Mouse (Mus musculus) embryonic facial prominence, embryonic 13.5 days (tissue): ENCODE measurements around the gene Myo1c. TPM values are rescaled to one million over a fixed set of nuclear protein-coding genes. Genes with fewer than 3 reads are reported as not detected.

Source experiments
- ATAC-seq: fragments of 200-750 bp; cut with Nextera tagmentation; 2 replicates; pipeline ENCODE4 v1.8.0; 2017; ENCODE audit warnings: low read depth; ENCODE audit not compliant: insufficient number of reproducible peaks, insufficient read depth, low FRiP score, low TSS enrichment
- H3K27ac ChIP-seq: fragments of 300-500 bp; sonication (generic); 2 replicates; pipeline ENCODE4 v1.5.1; 2015; ENCODE audit warnings: moderate library complexity, mild to moderate bottlenecking, inconsistent platforms
- H3K27me3 ChIP-seq: fragments of 300-500 bp; sonication (generic); 2 replicates; pipeline ENCODE4 v1.6.1; 2015; ENCODE audit warnings: mild to moderate bottlenecking, inconsistent platforms
- H3K36me3 ChIP-seq: fragments of 300-500 bp; sonication (generic); 2 replicates; pipeline ENCODE4 v1.6.1; 2015; ENCODE audit warnings: mild to moderate bottlenecking, inconsistent platforms
- H3K4me1 ChIP-seq: fragments of 300-500 bp; sonication (generic); 2 replicates; pipeline ENCODE4 v1.6.1; 2015; ENCODE audit warnings: inconsistent platforms
- H3K4me2 ChIP-seq: fragments of 300-500 bp; sonication (generic); 2 replicates; pipeline ENCODE4 v1.6.1; 2015; ENCODE audit warnings: moderate library complexity, mild to moderate bottlenecking, inconsistent platforms
- H3K4me3 ChIP-seq: fragments of 300-500 bp; sonication (generic); 2 replicates; pipeline ENCODE4 v1.5.1; 2015; ENCODE audit warnings: mild to moderate bottlenecking, inconsistent platforms
- H3K9ac ChIP-seq: fragments of 300-500 bp; sonication (generic); 2 replicates; pipeline ENCODE4 v1.6.1; 2015; ENCODE audit warnings: mild to moderate bottlenecking, inconsistent platforms
- H3K9me3 ChIP-seq: fragments of 300-500 bp; sonication (generic); 2 replicates; pipeline ENCODE4 v1.6.1; 2016; ENCODE audit warnings: inconsistent platforms
- WGBS: fragments of 180-500 bp; shearing (Covaris S2); methylation state at CpG from one replicate; pipeline ENCODE4 v1.1.7; 2015; ENCODE audit warnings: mixed read lengths; 5-methylcytosine and 5-hydroxymethylcytosine counted together
- polyA plus RNA-seq: library from polyadenylated mRNA; unstranded; fragments of >200 nt; fragmentation: Nextera tagmentation; extraction: Ambion mirVana; gene quantifications from 2 replicates; pipeline ENCODE4 v1.2.1, GENCODE M21; 2015

The Myo1c gene
- polyA plus RNA-seq, 1 experiment from 2014 or later = 38.3 TPM

GRCm38 (mm10) chr11:75625820-75626219 lies 24.5 kb upstream of the Myo1c start:
- WGBS = 91% methylated on average over 4 of the region's 4 CpGs
- no peak for ATAC-seq

GRCm38 (mm10) chr11:75630098-75630497 lies 20.2 kb upstream of the Myo1c start:
- no peaks in the 10 kb centered on the region for H3K27me3 ChIP-seq
- peaks cover 25% of the 10 kb centered on the region for H3K4me1 ChIP-seq
- peak overlapping the region; percentile 75 for H3K4me3 ChIP-seq
- peak overlapping the region; percentile 86 for H3K4me2 ChIP-seq
- ATAC-seq = no peak
- peak overlapping the region; percentile 78 for H3K27ac ChIP-seq
- 10% methylated on average over 5 of the region's 5 CpGs for WGBS
- peaks cover 34% of the 10 kb centered on the region for H3K36me3 ChIP-seq
- peak overlapping the region; percentile 81 for H3K9ac ChIP-seq
- no peaks in the 10 kb centered on the region for H3K9me3 ChIP-seq

More at GRCm38 (mm10) chr11:75625820-75626219, 24.5 kb upstream of the Myo1c start:
- Histone ChIP-seq H3K36me3 (peaks cover 61% of the 10 kb centered on the region), H3K4me1 (peaks cover 7% of the 10 kb centered on the region), H3K27ac (no peak overlapping the region), H3K9me3 (no peaks in the 10 kb centered on the region), H3K9ac (no peak overlapping the region), H3K4me3 (no peak overlapping the region), H3K4me2 (no peak overlapping the region), H3K27me3 (no peaks in the 10 kb centered on the region)

- ATAC-seq = peak; percentile 100
Observed at GRCm38 (mm10) chr11:75630645-75631229, 19.6 kb upstream of the Myo1c start, which contains the start of gene Inpp5k. Gene Inpp5k (plus strand): TSS chr11:75630988.

GRCm38 (mm10) chr11:75631561-75632225 lies 18.6 kb upstream of the Myo1c start:
- peak overlapping the region; percentile 86 for H3K4me2 ChIP-seq
- no peak overlapping the region for H3K27ac ChIP-seq
- H3K27me3 ChIP-seq = no peaks in the 10 kb centered on the region
- 9% methylated on average over 13 of the region's 13 CpGs for WGBS
- H3K9me3 ChIP-seq = no peaks in the 10 kb centered on the region
- ATAC-seq = no peak
- H3K4me3 ChIP-seq = peak overlapping the region; percentile 75
- H3K36me3 ChIP-seq = peaks cover 29% of the 10 kb centered on the region
- peak overlapping the region; percentile 81 for H3K9ac ChIP-seq
- peaks cover 31% of the 10 kb centered on the region for H3K4me1 ChIP-seq

More at GRCm38 (mm10) chr11:75630645-75631229, 19.6 kb upstream of the Myo1c start, which contains the start of gene Inpp5k:
- WGBS = under 1% methylated on average over 53 of the region's 53 CpGs
- H3K27ac ChIP-seq = peak within 1 kb of the TSS; percentile 78
- peaks cover 31% of the 10 kb centered on the region for H3K4me1 ChIP-seq
- no peaks in the 10 kb centered on the region for H3K27me3 ChIP-seq
- H3K36me3 ChIP-seq = peaks cover 33% of the 10 kb centered on the region
- peak within 1 kb of the TSS; percentile 75 for H3K4me3 ChIP-seq
- peak within 1 kb of the TSS; percentile 86 for H3K4me2 ChIP-seq
- H3K9me3 ChIP-seq = no peaks in the 10 kb centered on the region
- H3K9ac ChIP-seq = peak within 1 kb of the TSS; percentile 81

- Histone ChIP-seq H3K27ac (no peak overlapping the region), H3K4me1 (peaks cover 31% of the 10 kb centered on the region), H3K4me2 (no peak overlapping the region), H3K36me3 (peaks cover 29% of the 10 kb centered on the region), H3K9ac (peak overlapping the region; percentile 81; the same call in 1 of the 2 replicates), H3K4me3 (no peak overlapping the region), H3K27me3 (no peaks in the 10 kb centered on the region), H3K9me3 (no peaks in the 10 kb centered on the region)
- 93% methylated on average over 5 of the region's 5 CpGs for whole genome bisulfite sequencing
- ATAC-seq = no peak
Observed at GRCm38 (mm10) chr11:75632921-75633320, 17.4 kb upstream of the Myo1c start.

- H3K27me3 ChIP-seq = no peaks in the 10 kb centered on the region
- peaks cover 30% of the 10 kb centered on the region for H3K36me3 ChIP-seq
- WGBS = 76% methylated on average over 3 of the region's 3 CpGs
- no peaks in the 10 kb centered on the region for H3K9me3 ChIP-seq
- no peak overlapping the region for H3K9ac ChIP-seq
- no peak for ATAC-seq
- peaks cover 28% of the 10 kb centered on the region for H3K4me1 ChIP-seq
- no peak overlapping the region for H3K4me3 ChIP-seq
- H3K4me2 ChIP-seq = no peak overlapping the region
- no peak overlapping the region for H3K27ac ChIP-seq
Observed at GRCm38 (mm10) chr11:75634801-75635200, 15.5 kb upstream of the Myo1c start.

- Histone ChIP-seq H3K9ac (no peak overlapping the region), H3K4me2 (no peak overlapping the region), H3K4me3 (no peak overlapping the region), H3K9me3 (no peaks in the 10 kb centered on the region), H3K27ac (no peak overlapping the region), H3K36me3 (peaks cover 30% of the 10 kb centered on the region), H3K4me1 (peaks cover 24% of the 10 kb centered on the region), H3K27me3 (no peaks in the 10 kb centered on the region)
- no peak for ATAC-seq
- WGBS = 54% methylated on average over 11 of the region's 11 CpGs
Observed at GRCm38 (mm10) chr11:75635315-75635714, 15.0 kb upstream of the Myo1c start.

- WGBS = 71% methylated on average over 5 of the region's 5 CpGs
- Histone ChIP-seq H3K27me3 (no peaks in the 10 kb centered on the region), H3K4me3 (no peak overlapping the region), H3K4me2 (no peak overlapping the region), H3K4me1 (peaks cover 5% of the 10 kb centered on the region; the same call in 1 of the 2 replicates), H3K9ac (no peak overlapping the region), H3K9me3 (no peaks in the 10 kb centered on the region), H3K36me3 (peaks cover 16% of the 10 kb centered on the region), H3K27ac (no peak overlapping the region)
- no peak for ATAC-seq
Observed at GRCm38 (mm10) chr11:75643323-75643722, 7.0 kb upstream of the Myo1c start.

GRCm38 (mm10) chr11:75644684-75645083 lies 5.6 kb upstream of the Myo1c start:
- H3K4me1 ChIP-seq = peaks cover 5% of the 10 kb centered on the region; the same call in 1 of the 2 replicates
- ATAC-seq = no peak
- no peaks in the 10 kb centered on the region for H3K27me3 ChIP-seq
- H3K4me2 ChIP-seq = no peak overlapping the region
- no peaks in the 10 kb centered on the region for H3K9me3 ChIP-seq
- peaks cover 12% of the 10 kb centered on the region for H3K36me3 ChIP-seq
- H3K9ac ChIP-seq = no peak overlapping the region
- no peak overlapping the region for H3K27ac ChIP-seq
- WGBS = 80% methylated on average over 9 of the region's 9 CpGs
- H3K4me3 ChIP-seq = no peak overlapping the region

GRCm38 (mm10) chr11:75647681-75648211 lies 2.6 kb upstream of the Myo1c start:
- WGBS = 65% methylated on average over 6 of the region's 6 CpGs
- Histone ChIP-seq H3K27ac (no peak overlapping the region), H3K9ac (peak overlapping the region; percentile 44; the same call in 1 of the 2 replicates), H3K27me3 (peaks cover 7% of the 10 kb centered on the region; the same call in 1 of the 2 replicates), H3K4me2 (no peak overlapping the region), H3K36me3 (peaks cover 7% of the 10 kb centered on the region), H3K4me1 (peaks cover 25% of the 10 kb centered on the region), H3K9me3 (no peaks in the 10 kb centered on the region), H3K4me3 (no peak overlapping the region)
- no peak for ATAC-seq

- H3K27me3 ChIP-seq = peaks cover 19% of the 10 kb centered on the region
- peaks cover 7% of the 10 kb centered on the region for H3K36me3 ChIP-seq
- ATAC-seq = no peak
- H3K9me3 ChIP-seq = no peaks in the 10 kb centered on the region
- 71% methylated on average over 4 of the region's 4 CpGs for WGBS
- peaks cover 35% of the 10 kb centered on the region for H3K4me1 ChIP-seq
- no peak overlapping the region for H3K9ac ChIP-seq
- H3K27ac ChIP-seq = peak overlapping the region; percentile 8; the same call in 1 of the 2 replicates
- H3K4me3 ChIP-seq = no peak overlapping the region
- H3K4me2 ChIP-seq = no peak overlapping the region
Observed at GRCm38 (mm10) chr11:75649155-75649561, 1.1 kb upstream of the Myo1c start.
